Mouse (Mus musculus) embryo, embryonic 10.5 days (tissue): ENCODE data around the gene Gnaq.

Source experiments
- DNase-seq: peaks from one replicate; pipeline ENCODE4 v3.0.0-alpha.2; 2015; ENCODE audit warnings: low spot score

The Gnaq gene

DNA sequence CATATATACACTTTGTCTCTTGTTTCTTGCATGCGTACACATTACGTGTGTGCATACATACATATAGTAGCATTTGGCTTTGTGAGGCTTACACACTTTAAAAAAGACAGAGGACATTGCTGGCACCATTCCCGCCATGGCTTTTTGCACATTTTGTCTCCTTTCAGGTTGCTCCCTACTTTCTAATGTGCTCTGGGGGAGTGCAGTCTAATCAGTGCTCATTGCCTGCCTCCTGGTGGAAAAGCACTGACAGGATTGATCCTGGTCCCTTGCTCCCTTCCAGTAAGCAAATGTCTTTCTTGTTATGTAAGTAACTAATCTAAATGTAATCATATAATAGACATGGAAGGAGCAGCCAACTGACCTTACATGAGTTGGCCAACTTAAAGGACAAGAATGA, 65.5 kb downstream of the Gnaq start:
- DNase-seq: no peak

- no peak for DNase-seq
Observed at GRCm38 (mm10) chr19:16201356-16201755, 68.7 kb downstream of the Gnaq start.

DNA sequence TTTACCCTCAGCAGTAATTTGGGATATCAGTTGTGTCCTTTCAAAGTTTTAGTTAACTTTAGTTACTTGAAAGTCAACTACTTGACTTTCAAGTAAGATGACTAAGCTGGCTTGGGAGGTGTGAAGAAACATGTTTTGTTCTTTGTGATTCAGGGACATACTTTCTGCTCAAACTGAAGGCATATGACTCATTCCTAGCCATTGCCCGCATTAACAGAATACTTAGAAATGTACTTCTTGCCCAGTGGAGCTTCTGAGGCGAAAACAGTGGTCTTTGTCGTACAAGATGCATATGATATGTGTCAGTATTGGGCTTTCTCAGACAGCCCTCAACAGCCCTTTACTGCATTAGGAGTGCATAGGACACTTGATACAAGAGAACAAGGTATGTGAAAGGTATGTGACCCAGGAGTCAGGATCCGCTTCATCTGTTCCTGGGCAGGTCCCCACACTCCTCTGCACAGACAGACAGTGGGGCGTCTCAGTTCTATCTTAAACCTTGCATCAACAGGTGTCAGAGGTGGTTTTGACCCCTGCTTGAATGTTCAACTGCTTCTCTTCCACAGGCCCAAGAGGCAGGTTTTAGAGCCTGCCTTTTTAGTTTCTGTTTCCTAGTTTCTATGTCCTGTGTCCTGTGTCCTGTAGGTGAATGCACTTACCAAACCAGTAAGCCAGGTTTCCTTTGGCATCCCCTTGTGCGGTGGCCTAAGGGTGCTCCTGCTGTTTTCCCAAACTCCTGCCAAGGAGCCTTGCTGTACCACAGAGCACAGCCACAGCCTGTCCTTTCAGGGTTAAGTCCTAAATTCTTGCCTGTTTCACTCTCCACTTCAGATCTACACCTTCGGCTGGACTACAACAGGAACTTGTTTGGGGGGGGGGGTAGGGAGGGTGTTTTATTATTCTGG, 72.4 kb downstream of the Gnaq start:
- DNase-seq: no peak

- DNase-seq: no peak
Observed at GRCm38 (mm10) chr19:16209616-16210015, 77.0 kb downstream of the Gnaq start.

DNA sequence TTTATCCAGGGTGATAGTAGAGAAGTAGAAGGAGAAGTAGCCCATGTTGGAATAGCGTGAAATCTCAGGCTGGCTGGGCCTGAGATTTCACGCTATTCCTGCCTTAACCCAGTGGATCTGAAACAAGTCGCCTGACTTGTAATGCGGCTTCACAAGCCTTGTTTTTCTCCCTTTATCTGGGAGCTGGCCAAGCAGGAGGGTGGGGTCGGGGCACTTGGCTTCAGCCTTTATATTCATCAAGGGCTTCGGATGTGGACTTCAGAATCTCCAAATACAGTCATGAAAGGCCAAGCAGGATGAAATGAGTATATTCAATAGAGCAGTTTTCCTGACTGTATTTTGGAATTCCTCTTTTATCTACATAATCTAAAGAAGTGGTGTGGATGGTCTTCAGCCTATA, 82.3 kb downstream of the Gnaq start:
- DNase-seq: no peak

- DNase-seq: no peak
Observed at GRCm38 (mm10) chr19:16215430-16216016, 82.9 kb downstream of the Gnaq start.

DNA sequence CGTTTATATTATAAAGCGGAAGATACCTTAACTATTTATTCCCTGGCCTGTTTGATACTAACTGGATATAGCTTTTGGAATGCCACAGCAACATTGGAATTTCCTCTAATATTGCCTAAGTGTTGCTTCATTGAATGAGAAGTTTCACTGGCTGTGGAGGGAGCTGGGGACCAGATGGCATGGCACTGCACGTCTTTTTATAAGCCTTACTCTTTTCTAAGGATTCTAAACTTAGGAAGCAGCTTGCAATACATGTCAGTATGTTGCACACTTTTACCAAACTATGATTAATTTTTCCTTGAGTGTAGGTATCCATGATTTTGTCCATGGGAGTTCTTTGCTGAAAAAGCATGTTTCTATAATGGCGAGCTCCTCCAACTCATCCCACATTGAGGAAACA, 87.3 kb downstream of the Gnaq start:
- no peak for DNase-seq

DNA sequence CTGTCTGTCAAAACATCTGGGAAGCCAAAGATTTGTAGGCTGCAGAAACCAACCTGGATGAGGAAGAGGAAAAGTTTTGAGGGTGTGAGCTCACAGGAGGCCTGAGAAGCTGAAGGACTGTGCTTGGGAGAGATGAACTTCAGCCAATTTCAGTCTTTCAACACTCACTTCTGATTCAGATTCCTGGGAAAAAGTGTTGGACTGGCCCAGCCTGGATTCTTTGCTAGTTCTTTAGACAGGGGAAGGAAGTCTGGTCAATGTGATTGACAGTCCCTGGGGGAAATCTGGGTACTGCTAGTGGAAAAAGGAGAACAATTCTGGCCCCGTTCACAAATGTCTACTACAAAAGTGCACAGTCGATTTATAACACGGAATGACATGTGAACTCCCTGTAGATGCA, 89.9 kb downstream of the Gnaq start:
- DNase-seq: no peak

- no peak for DNase-seq
Observed at GRCm38 (mm10) chr19:16223126-16223525, 90.5 kb downstream of the Gnaq start.

DNA sequence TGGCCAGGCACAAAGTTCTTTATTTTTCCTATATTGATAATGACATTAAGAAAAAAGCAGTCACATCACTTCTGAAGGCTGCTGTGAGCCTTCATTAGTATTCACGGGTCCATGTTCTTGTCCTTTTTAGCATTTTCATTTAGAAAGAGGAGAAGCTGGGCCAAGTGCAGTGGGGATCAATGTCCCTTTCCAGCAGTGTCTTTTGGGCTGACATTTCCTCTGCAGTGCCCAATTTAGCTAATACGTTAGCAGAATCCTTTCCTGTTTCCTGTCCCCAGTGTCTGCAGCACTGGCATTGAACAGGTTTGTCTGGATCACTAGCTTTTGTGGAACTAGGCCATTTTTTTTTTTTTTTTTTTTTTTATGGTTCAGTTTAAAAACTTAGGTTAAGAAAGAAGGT, 92.2 kb downstream of the Gnaq start:
- DNase-seq: no peak

- no peak for DNase-seq
Observed at GRCm38 (mm10) chr19:16231584-16231983, 99.0 kb downstream of the Gnaq start.

DNA sequence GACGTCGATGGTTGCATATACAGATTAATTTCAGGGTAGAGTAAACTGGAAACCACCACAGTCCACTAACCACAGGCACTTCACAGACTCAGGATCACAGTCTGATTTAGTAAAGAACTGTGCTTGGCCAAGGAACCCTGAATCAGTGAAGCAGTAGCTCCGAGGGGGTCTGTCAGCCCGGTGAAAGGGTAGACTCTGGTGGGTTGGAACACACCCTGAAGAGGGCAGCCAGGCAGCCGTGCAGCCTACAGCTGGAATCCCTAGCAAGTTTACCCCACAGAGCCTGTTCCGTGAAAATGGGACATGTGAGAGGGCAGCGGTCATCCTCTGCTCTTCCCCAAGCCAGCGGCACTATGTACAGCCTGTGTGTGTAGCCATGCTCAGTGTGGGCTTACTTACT, 103.0 kb downstream of the Gnaq start:
- no peak for DNase-seq

DNA sequence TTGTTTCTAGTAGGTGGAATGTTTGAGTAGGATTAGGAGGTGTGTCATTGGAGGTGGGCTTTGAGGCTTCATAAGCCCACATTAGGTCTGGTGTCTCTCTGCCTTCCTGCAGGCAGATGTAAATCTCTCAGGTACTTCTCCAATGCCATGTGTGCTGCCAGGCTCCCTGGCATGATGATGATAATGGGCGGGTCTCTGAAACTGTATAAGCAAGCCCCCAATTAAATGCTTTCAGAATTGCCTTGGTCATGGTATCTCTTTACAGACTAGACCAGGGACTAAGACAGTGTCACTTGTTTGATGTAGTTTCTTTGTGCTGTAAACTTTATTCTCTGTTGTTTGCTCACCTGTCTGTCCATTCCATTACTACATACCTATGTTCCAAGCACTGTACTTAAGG, 104.4 kb downstream of the Gnaq start:
- no peak for DNase-seq

GRCm38 (mm10) chr19:16238072-16238471, 105.4 kb downstream of the Gnaq start:
- no peak for DNase-seq

- DNase-seq: no peak
Observed at GRCm38 (mm10) chr19:16238512-16238911, 105.9 kb downstream of the Gnaq start.

DNA sequence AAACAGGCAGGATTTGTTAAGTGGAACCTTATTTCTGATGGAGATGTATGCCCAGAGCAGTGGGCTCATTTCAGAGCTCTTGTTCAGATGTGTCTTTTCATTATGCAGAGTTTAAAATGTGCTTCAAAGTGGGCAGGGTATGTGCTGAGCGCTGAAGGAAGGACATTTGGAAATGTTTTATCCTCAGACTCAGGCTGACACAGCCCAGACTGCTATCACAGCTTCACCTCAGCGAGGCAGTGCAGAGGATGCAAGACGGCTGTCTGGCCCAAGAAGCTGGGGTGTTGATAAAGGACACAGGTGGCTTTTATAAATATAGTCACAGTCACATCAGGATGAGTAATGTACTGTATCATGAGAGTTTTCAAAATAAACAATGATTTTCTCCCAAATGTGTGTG, 110.1 kb downstream of the Gnaq start:
- DNase-seq: no peak

GRCm38 (mm10) chr19:16249025-16249424, 116.4 kb downstream of the Gnaq start:
- no peak for DNase-seq

GRCm38 (mm10) chr19:16250921-16251320, 118.3 kb downstream of the Gnaq start:
- peak; percentile 12 for DNase-seq

GRCm38 (mm10) chr19:16251819-16252218, 119.2 kb downstream of the Gnaq start:
- DNase-seq: no peak

- no peak for DNase-seq
Observed at GRCm38 (mm10) chr19:16252696-16253095, 120.1 kb downstream of the Gnaq start.

- DNase-seq: no peak
Observed at GRCm38 (mm10) chr19:16254881-16255280, 122.2 kb downstream of the Gnaq start.

- no peak for DNase-seq
Observed at GRCm38 (mm10) chr19:16255294-16255693, 122.7 kb downstream of the Gnaq start.

DNA sequence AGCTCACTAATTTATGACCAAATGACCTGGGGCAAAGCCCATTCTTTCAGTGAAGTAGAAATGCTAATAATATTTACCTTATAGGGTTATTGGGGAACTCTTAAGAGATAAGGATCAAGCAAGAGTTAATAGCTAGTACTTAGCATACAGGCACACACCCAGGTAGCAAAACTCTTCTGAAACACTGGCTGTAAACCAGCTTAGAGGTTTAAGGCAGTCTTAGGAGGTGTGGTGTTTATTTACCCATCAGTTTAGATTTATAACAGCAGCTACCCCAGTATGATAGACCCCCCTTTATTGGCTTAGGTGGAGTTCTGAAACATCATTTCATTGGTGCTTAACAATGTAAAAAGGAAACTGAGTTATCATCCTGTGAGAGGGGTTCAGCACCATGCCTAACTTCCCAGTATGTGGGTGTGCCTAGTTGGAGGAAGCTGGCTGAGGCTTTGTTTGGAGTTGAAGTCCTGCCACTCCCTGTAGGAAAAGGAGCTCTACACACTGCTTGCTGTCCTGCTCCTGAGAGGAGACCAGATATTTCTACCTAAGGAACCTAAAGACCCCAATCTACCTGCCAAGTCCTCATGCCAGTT, 126.2 kb downstream of the Gnaq start:
- DNase-seq: no peak
